Mouse (Mus musculus): ENCODE measurements at regions not wholly inside any gene's neighbourhood (a gene's known extent, or its start where the extent isn't known, plus 50 kb on each side); places are given as distances from the start of the nearest gene placed in this dataset.

GRCm38 (mm10) chr2:45630081-45630480 lies 512.9 kb upstream of the Zeb2 start:
- no peak for DNase-seq (ENCODE audit: low spot score in 2 of 2)

- no peak for DNase-seq (ENCODE audit: low spot score in 2 of 2)
These were observed 512.4 kb upstream of the Zeb2 start for GRCm38 (mm10) chr2:45629616-45630015.

- peak; percentile 26 to 46 for DNase-seq (ENCODE audit: low spot score in 2 of 2)
These were observed 505.9 kb upstream of the Zeb2 start for GRCm38 (mm10) chr2:45623056-45623455.

GRCm38 (mm10) chr2:45608926-45609325 lies 491.7 kb upstream of the Zeb2 start:
- DNase-seq (ENCODE audit: low spot score in 2 of 2) = no peak

GRCm38 (mm10) chr2:45607393-45607792 lies 490.2 kb upstream of the Zeb2 start:
- no peak for DNase-seq (ENCODE audit: low spot score in 2 of 2)

GRCm38 (mm10) chr2:45601332-45601900 lies 484.2 kb upstream of the Zeb2 start:
- DNase-seq (ENCODE audit: low spot score in 2 of 2) = no peak

GRCm38 (mm10) chr2:45593765-45594164 lies 476.6 kb upstream of the Zeb2 start:
- no peak for DNase-seq (ENCODE audit: low spot score in 2 of 2)

GRCm38 (mm10) chr2:45590980-45591379 lies 473.8 kb upstream of the Zeb2 start:
- DNase-seq (ENCODE audit: low spot score in 2 of 2) = no peak

GRCm38 (mm10) chr2:45588248-45588647 lies 471.1 kb upstream of the Zeb2 start:
- no peak for DNase-seq (ENCODE audit: low spot score in 2 of 2)

- no peak for DNase-seq (ENCODE audit: low spot score in 2 of 2)
These were observed 469.5 kb upstream of the Zeb2 start for GRCm38 (mm10) chr2:45586588-45587200.

- DNase-seq (ENCODE audit: low spot score in 2 of 2) = no peak
These were observed 464.3 kb upstream of the Zeb2 start for GRCm38 (mm10) chr2:45581549-45581925.

- peak; percentile 13 to 16 for DNase-seq (ENCODE audit: low spot score in 2 of 2)
These were observed 463.8 kb upstream of the Zeb2 start for GRCm38 (mm10) chr2:45580838-45581548.

GRCm38 (mm10) chr2:45572906-45573305 lies 455.7 kb upstream of the Zeb2 start:
- DNase-seq (ENCODE audit: low spot score in 2 of 2) = no peak

GRCm38 (mm10) chr2:45554707-45555106 lies 437.5 kb upstream of the Zeb2 start:
- DNase-seq (ENCODE audit: low spot score in 2 of 2) = no peak

- no peak for DNase-seq (ENCODE audit: low spot score in 2 of 2)
These were observed 424.2 kb upstream of the Zeb2 start for GRCm38 (mm10) chr2:45541394-45541793.

- DNase-seq (ENCODE audit: low spot score in 2 of 2) = peak; percentile 28 to 57
These were observed 421.8 kb upstream of the Zeb2 start for GRCm38 (mm10) chr2:45538950-45539349.

- DNase-seq (ENCODE audit: low spot score in 2 of 2) = no peak
These were observed 420.5 kb upstream of the Zeb2 start for GRCm38 (mm10) chr2:45537722-45538121.

- DNase-seq (ENCODE audit: low spot score in 2 of 2) = no peak
These were observed 417.6 kb upstream of the Zeb2 start for GRCm38 (mm10) chr2:45534806-45535205.

- no peak for DNase-seq (ENCODE audit: low spot score in 2 of 2)
These were observed 405.1 kb upstream of the Zeb2 start for GRCm38 (mm10) chr2:45522310-45522709.

- DNase-seq (ENCODE audit: low spot score in 2 of 2) = no peak
These were observed 402.5 kb upstream of the Zeb2 start for GRCm38 (mm10) chr2:45519550-45520152.

GRCm38 (mm10) chr2:45514290-45515180 lies 397.3 kb upstream of the Zeb2 start:
- no peak for DNase-seq (ENCODE audit: low spot score in 2 of 2)

- DNase-seq (ENCODE audit: low spot score in 2 of 2) = no peak
These were observed 395.7 kb upstream of the Zeb2 start for GRCm38 (mm10) chr2:45512852-45513251.
